Mouse (Mus musculus) forebrain, embryonic 16.5 days (tissue): Measurements from ENCODE around the gene Apol11b. TPM values are rescaled to one million over a fixed set of nuclear protein-coding genes. Genes with fewer than 3 reads are reported as not detected.

Experiments
- ATAC-seq: fragments of 200-750 bp; cut with Nextera tagmentation; 2 replicates; pipeline ENCODE4 v1.8.0; 2017; ENCODE audit warnings: mild to moderate bottlenecking, moderate library complexity
- H3K27ac ChIP-seq: fragments of 300-500 bp; sonication (generic); 2 replicates; pipeline ENCODE4 v1.5.1; 2014; ENCODE audit warnings: low read length, control low read depth
- H3K27me3 ChIP-seq: fragments of 300-500 bp; sonication (generic); replicated peaks from 2 replicates; pipeline ENCODE4 v1.6.1; 2014; ENCODE audit warnings: low read length; ENCODE audit not compliant: control insufficient read depth, insufficient read depth
- H3K36me3 ChIP-seq: fragments of 300-500 bp; sonication (generic); 2 replicates; pipeline ENCODE4 v1.6.1; 2014; ENCODE audit not compliant: control insufficient read depth, insufficient read depth
- H3K4me1 ChIP-seq: fragments of 300-500 bp; sonication (generic); replicated peaks from 2 replicates; pipeline ENCODE4 v1.6.1; 2014; ENCODE audit warnings: low read length; ENCODE audit not compliant: control insufficient read depth, insufficient read depth
- H3K4me2 ChIP-seq: fragments of 300-500 bp; sonication (generic); 2 replicates; pipeline ENCODE4 v1.6.1; 2014; ENCODE audit warnings: mild to moderate bottlenecking, low read length, control low read depth
- H3K4me3 ChIP-seq: fragments of 300-500 bp; sonication (generic); replicated peaks from 2 replicates; pipeline ENCODE4 v1.5.1; 2014; ENCODE audit warnings: mild to moderate bottlenecking, low read length, control low read depth
- H3K9ac ChIP-seq: fragments of 300-500 bp; sonication (generic); replicated peaks from 2 replicates; pipeline ENCODE4 v1.6.1; 2014; ENCODE audit warnings: low read depth, low read length, control low read depth
- H3K9me3 ChIP-seq: fragments of 300-500 bp; sonication (generic); 2 replicates; pipeline ENCODE4 v1.6.1; 2016; ENCODE audit warnings: low read length; ENCODE audit not compliant: control insufficient read depth
- WGBS: fragments of 180-500 bp; shearing (Covaris S2); extraction: QIAGEN DNeasy Blood & Tissue Kit; methylation state at CpG from one replicate; pipeline ENCODE4 v1.1.7; 2014; 5-methylcytosine and 5-hydroxymethylcytosine counted together
- polyA plus RNA-seq: library from polyadenylated mRNA; unstranded; fragments of >200 nt; fragmentation: Nextera tagmentation; extraction: Ambion mirVana; gene quantifications from 2 replicates; pipeline ENCODE4 v1.2.1, GENCODE M21; 2015

Gene Apol11b
- polyA plus RNA-seq, 1 experiment from 2014 or later = not detected

- Histone ChIP-seq H3K27ac (no peak overlapping the region), H3K36me3 (no peaks in the 10 kb centered on the region), H3K9me3 (no peaks in the 10 kb centered on the region), H3K4me2 (no peak overlapping the region), H3K27me3 (no peaks in the 10 kb centered on the region), H3K9ac (no peak overlapping the region), H3K4me3 (no peak overlapping the region), H3K4me1 (no peaks in the 10 kb centered on the region)
- no peak for ATAC-seq
- WGBS = 94% methylated on average over 1 of the region's 1 CpGs
Measured at GRCm38 (mm10) chr15:77624710-77625109, 18.4 kb downstream of the Apol11b start.

- Histone ChIP-seq H3K27me3 (no peaks in the 10 kb centered on the region), H3K9me3 (no peaks in the 10 kb centered on the region), H3K9ac (no peak overlapping the region), H3K4me2 (no peak overlapping the region), H3K36me3 (no peaks in the 10 kb centered on the region), H3K4me1 (no peaks in the 10 kb centered on the region), H3K4me3 (no peak overlapping the region), H3K27ac (no peak overlapping the region)
- no peak for ATAC-seq
- WGBS = over 99% methylated on average over 3 of the region's 3 CpGs
Measured at GRCm38 (mm10) chr15:77606069-77606468, 37.0 kb downstream of the Apol11b start.

GRCm38 (mm10) chr15:77598958-77599357, 44.1 kb downstream of the Apol11b start, which contains the start of gene Gm36245:
Gm36245 (plus strand) TSS chr15:77599258.
- H3K9me3 ChIP-seq = no peaks in the 10 kb centered on the region
- H3K27me3 ChIP-seq = no peaks in the 10 kb centered on the region
- WGBS = 86% methylated on average over 1 of the region's 1 CpGs
- H3K4me2 ChIP-seq = no peak within 1 kb of the TSS
- no peaks in the 10 kb centered on the region for H3K36me3 ChIP-seq
- no peak within 1 kb of the TSS for H3K4me3 ChIP-seq
- no peaks in the 10 kb centered on the region for H3K4me1 ChIP-seq
- no peak within 1 kb of the TSS for H3K9ac ChIP-seq
- ATAC-seq = no peak
- H3K27ac ChIP-seq = no peak within 1 kb of the TSS

- no peak for ATAC-seq
- 76% methylated on average over 3 of the region's 3 CpGs for WGBS
Measured at GRCm38 (mm10) chr15:77598429-77598828, 44.7 kb downstream of the Apol11b start.

GRCm38 (mm10) chr15:77595961-77596360, 47.1 kb downstream of the Apol11b start, which contains the start of gene Apol10b:
Apol10b (minus strand) TSS chr15:77596125.
- H3K4me1 ChIP-seq = no peaks in the 10 kb centered on the region
- H3K9me3 ChIP-seq = no peaks in the 10 kb centered on the region
- no peaks in the 10 kb centered on the region for H3K27me3 ChIP-seq
- no peak within 1 kb of the TSS for H3K9ac ChIP-seq
- 67% methylated on average over 5 of the region's 5 CpGs for WGBS
- no peak within 1 kb of the TSS for H3K4me3 ChIP-seq
- H3K27ac ChIP-seq = no peak within 1 kb of the TSS
- ATAC-seq = no peak
- no peak within 1 kb of the TSS for H3K4me2 ChIP-seq
- no peaks in the 10 kb centered on the region for H3K36me3 ChIP-seq

More at GRCm38 (mm10) chr15:77598429-77598828, 44.7 kb downstream of the Apol11b start:
- Histone ChIP-seq H3K36me3 (no peaks in the 10 kb centered on the region), H3K4me1 (no peaks in the 10 kb centered on the region), H3K27ac (no peak overlapping the region), H3K9ac (no peak overlapping the region), H3K27me3 (no peaks in the 10 kb centered on the region), H3K4me2 (no peak overlapping the region), H3K4me3 (no peak overlapping the region), H3K9me3 (no peaks in the 10 kb centered on the region)

GRCm38 (mm10) chr15:77593557-77593956, 49.5 kb downstream of the Apol11b start:
- no peak overlapping the region for H3K4me3 ChIP-seq
- ATAC-seq = no peak
- H3K4me2 ChIP-seq = no peak overlapping the region
- H3K9ac ChIP-seq = no peak overlapping the region
- no peaks in the 10 kb centered on the region for H3K27me3 ChIP-seq
- no peaks in the 10 kb centered on the region for H3K9me3 ChIP-seq
- H3K4me1 ChIP-seq = no peaks in the 10 kb centered on the region
- H3K36me3 ChIP-seq = no peaks in the 10 kb centered on the region
- no peak overlapping the region for H3K27ac ChIP-seq
- WGBS = 71% methylated on average over 1 of the region's 1 CpGs

- Histone ChIP-seq H3K36me3 (no peaks in the 10 kb centered on the region), H3K4me1 (no peaks in the 10 kb centered on the region), H3K27ac (no peak overlapping the region), H3K4me2 (no peak overlapping the region), H3K9me3 (no peaks in the 10 kb centered on the region), H3K27me3 (no peaks in the 10 kb centered on the region), H3K9ac (no peak overlapping the region), H3K4me3 (no peak overlapping the region)
- 74% methylated on average over 2 of the region's 2 CpGs for WGBS
- ATAC-seq = no peak
Measured at GRCm38 (mm10) chr15:77590881-77591280, 52.2 kb downstream of the Apol11b start.

GRCm38 (mm10) chr15:77588981-77589380, 54.1 kb downstream of the Apol11b start:
- H3K27ac ChIP-seq = no peak overlapping the region
- no peaks in the 10 kb centered on the region for H3K4me1 ChIP-seq
- H3K4me2 ChIP-seq = no peak overlapping the region
- no peak overlapping the region for H3K4me3 ChIP-seq
- no peaks in the 10 kb centered on the region for H3K27me3 ChIP-seq
- H3K9me3 ChIP-seq = no peaks in the 10 kb centered on the region
- H3K36me3 ChIP-seq = no peaks in the 10 kb centered on the region
- no peak overlapping the region for H3K9ac ChIP-seq
- ATAC-seq = no peak

- Histone ChIP-seq H3K27ac (no peak overlapping the region), H3K4me3 (no peak overlapping the region), H3K9me3 (peaks cover 4% of the 10 kb centered on the region; the same call in 1 of the 2 replicates), H3K36me3 (no peaks in the 10 kb centered on the region), H3K27me3 (no peaks in the 10 kb centered on the region), H3K4me2 (no peak overlapping the region), H3K4me1 (no peaks in the 10 kb centered on the region), H3K9ac (no peak overlapping the region)
- no peak for ATAC-seq
Measured at GRCm38 (mm10) chr15:77587026-77587425, 56.1 kb downstream of the Apol11b start.
